Mouse (Mus musculus) liver, embryonic 14.5 days (tissue): ENCODE measurements at regions not wholly inside any gene's neighbourhood (a gene's known extent, or its start where the extent isn't known, plus 50 kb on each side); places are given as distances from the start of the nearest gene placed in this dataset.

Source experiments
- ATAC-seq: fragments of 200-750 bp; cut with Nextera tagmentation; 2 replicates; pipeline ENCODE4 v1.8.0; 2017; ENCODE audit warnings: moderate number of reproducible peaks, mild to moderate bottlenecking, moderate library complexity; ENCODE audit not compliant: insufficient read depth
- DNase-seq, 3 experiments: peaks; one replicate each; pipeline ENCODE4 v3.0.0-alpha.2; 2012 to 2013; ENCODE audit warnings: low read depth in 3 of 3, low spot score in 3 of 3
- H3K27ac ChIP-seq: fragments of 300-500 bp; sonication (generic); 2 replicates; pipeline ENCODE4 v1.5.1; 2014; ENCODE audit warnings: moderate library complexity, mild to moderate bottlenecking, control low read depth, inconsistent platforms
- H3K27me3 ChIP-seq: fragments of 300-500 bp; sonication (generic); 2 replicates; pipeline ENCODE4 v1.6.1; 2014; ENCODE audit warnings: mild to moderate bottlenecking, low read length, moderate library complexity; ENCODE audit not compliant: control insufficient read depth, insufficient read depth
- H3K36me3 ChIP-seq: fragments of 300-500 bp; sonication (generic); replicated peaks from 2 replicates; pipeline ENCODE4 v1.6.1; 2014; ENCODE audit warnings: low read depth; ENCODE audit not compliant: control insufficient read depth, insufficient read depth
- H3K4me1 ChIP-seq, 2 experiments: fragments of 200-500 bp in 1 of 2; fragments of 300-500 bp in 1 of 2; sonication (generic) in 1 of 2; replicated peaks; 2 replicates each; pipeline ENCODE4 v1.6.1; 2012 to 2014; ENCODE audit warnings: antibody characterized with exemption in 1 of 2, inconsistent platforms in 1 of 2, low read length in 1 of 2; ENCODE audit not compliant: control insufficient read depth in 2 of 2, insufficient read depth in 2 of 2
- H3K4me2 ChIP-seq: fragments of 300-500 bp; sonication (generic); 2 replicates; pipeline ENCODE4 v1.6.1; 2014; ENCODE audit warnings: low read depth, mild to moderate bottlenecking, control low read depth, moderate library complexity
- H3K4me3 ChIP-seq, 2 experiments: fragments of 200-500 bp in 1 of 2; fragments of 300-500 bp in 1 of 2; sonication (generic) in 1 of 2; 2 replicates each; pipeline ENCODE4 v1.5.1; 2012 to 2014; ENCODE audit warnings: low read depth in 2 of 2, low read length in 2 of 2, mild to moderate bottlenecking in 2 of 2, control low read depth in 1 of 2, inconsistent platforms in 1 of 2, moderate library complexity in 1 of 2; ENCODE audit not compliant: insufficient read depth in 1 of 2
- H3K9ac ChIP-seq: fragments of 300-500 bp; sonication (generic); replicated peaks from 2 replicates; pipeline ENCODE4 v1.6.1; 2014; ENCODE audit warnings: mild to moderate bottlenecking, control low read depth, moderate library complexity
- H3K9me3 ChIP-seq: fragments of 300-500 bp; sonication (generic); 2 replicates; pipeline ENCODE4 v1.6.1; 2016; ENCODE audit warnings: low read length, mixed read lengths; ENCODE audit not compliant: control insufficient read depth
- CTCF ChIP-seq: IDR thresholded peaks from 2 replicates; pipeline ENCODE4 v1.5.1; 2016; ENCODE audit warnings: antibody characterized with exemption, low read depth, control low read depth
- EP300 ChIP-seq: IDR thresholded peaks from 2 replicates; pipeline ENCODE4 v1.6.1; 2016; ENCODE audit warnings: antibody characterized with exemption, low read depth
- WGBS: fragments of 180-500 bp; shearing (Covaris S2); extraction: QIAGEN DNeasy Blood & Tissue Kit; methylation state at CpG from one replicate; pipeline ENCODE4 v1.1.7; 2014; ENCODE audit not compliant: insufficient replicate concordance; 5-methylcytosine and 5-hydroxymethylcytosine counted together

GRCm38 (mm10) chr6:139226127-139226526 lies 275.6 kb downstream of the Rergl start:
- H3K27ac ChIP-seq = no peak overlapping the region
- no peak for ATAC-seq
- no peak overlapping the region for H3K4me2 ChIP-seq
- no peak for TF ChIP-seq EP300
- TF ChIP-seq CTCF = no peak
- no peak overlapping the region for H3K4me3 ChIP-seq
- no peaks in the 10 kb centered on the region for H3K27me3 ChIP-seq
- no peak for DNase-seq
- no peaks in the 10 kb centered on the region for H3K4me1 ChIP-seq
- H3K36me3 ChIP-seq = no peaks in the 10 kb centered on the region
- H3K9me3 ChIP-seq = no peaks in the 10 kb centered on the region
- WGBS = 55% methylated on average over 1 of the region's 1 CpGs
- H3K9ac ChIP-seq = no peak overlapping the region

DNA sequence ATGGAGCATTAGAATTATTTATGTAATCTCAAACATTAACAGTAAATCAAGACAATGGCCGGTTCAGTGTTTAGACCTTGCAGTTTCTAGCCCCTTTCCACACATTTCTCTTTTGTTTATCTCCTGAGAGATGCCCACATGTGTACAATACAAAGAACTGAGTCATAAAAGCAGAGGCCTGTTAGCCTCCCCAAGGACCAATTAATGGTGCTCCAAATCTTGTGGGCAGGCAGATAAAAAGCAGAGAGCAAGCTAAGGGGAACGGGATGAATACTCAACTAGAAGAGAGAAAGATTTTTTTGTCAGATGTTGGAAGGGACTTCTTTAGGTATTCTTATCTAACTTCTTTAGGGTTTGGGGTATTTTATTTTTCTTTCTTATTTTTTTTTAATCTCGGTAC lies 287.3 kb downstream of the Rergl start:
- no peak overlapping the region for H3K4me2 ChIP-seq
- H3K9me3 ChIP-seq = no peaks in the 10 kb centered on the region
- no peaks in the 10 kb centered on the region for H3K36me3 ChIP-seq
- no peak overlapping the region for H3K4me3 ChIP-seq
- WGBS = 56% methylated on average over 3 of the region's 3 CpGs
- DNase-seq (no peak), ATAC-seq (no peak)
- no peaks in the 10 kb centered on the region for H3K27me3 ChIP-seq
- no peak overlapping the region for H3K9ac ChIP-seq
- no peak overlapping the region for H3K27ac ChIP-seq
- no peaks in the 10 kb centered on the region for H3K4me1 ChIP-seq
- TF ChIP-seq CTCF (no peak), EP300 (no peak)

- no peaks in the 10 kb centered on the region for H3K9me3 ChIP-seq
- no peaks in the 10 kb centered on the region for H3K36me3 ChIP-seq
- no peaks in the 10 kb centered on the region for H3K4me1 ChIP-seq
- no peak overlapping the region for H3K9ac ChIP-seq
- no peak overlapping the region for H3K4me3 ChIP-seq
- no peak overlapping the region for H3K27ac ChIP-seq
- DNase-seq = no peak
- no peaks in the 10 kb centered on the region for H3K27me3 ChIP-seq
- ATAC-seq = no peak
- no peak overlapping the region for H3K4me2 ChIP-seq
- no peak for TF ChIP-seq EP300
- no peak for TF ChIP-seq CTCF
- 67% methylated on average over 2 of the region's 2 CpGs for WGBS
These were observed 291.5 kb downstream of the Rergl start for GRCm38 (mm10) chr6:139210256-139210655.

- no peak overlapping the region for H3K4me3 ChIP-seq
- H3K27ac ChIP-seq = no peak overlapping the region
- ATAC-seq = no peak
- 72% methylated on average over 4 of the region's 4 CpGs for WGBS
- no peaks in the 10 kb centered on the region for H3K36me3 ChIP-seq
- no peaks in the 10 kb centered on the region for H3K27me3 ChIP-seq
- H3K4me1 ChIP-seq = no peaks in the 10 kb centered on the region
- TF ChIP-seq EP300 (no peak), CTCF (no peak)
- H3K9ac ChIP-seq = no peak overlapping the region
- no peak overlapping the region for H3K4me2 ChIP-seq
- no peaks in the 10 kb centered on the region for H3K9me3 ChIP-seq
- no peak for DNase-seq
These were observed 303.2 kb downstream of the Rergl start for GRCm38 (mm10) chr6:139198601-139199000.

DNA sequence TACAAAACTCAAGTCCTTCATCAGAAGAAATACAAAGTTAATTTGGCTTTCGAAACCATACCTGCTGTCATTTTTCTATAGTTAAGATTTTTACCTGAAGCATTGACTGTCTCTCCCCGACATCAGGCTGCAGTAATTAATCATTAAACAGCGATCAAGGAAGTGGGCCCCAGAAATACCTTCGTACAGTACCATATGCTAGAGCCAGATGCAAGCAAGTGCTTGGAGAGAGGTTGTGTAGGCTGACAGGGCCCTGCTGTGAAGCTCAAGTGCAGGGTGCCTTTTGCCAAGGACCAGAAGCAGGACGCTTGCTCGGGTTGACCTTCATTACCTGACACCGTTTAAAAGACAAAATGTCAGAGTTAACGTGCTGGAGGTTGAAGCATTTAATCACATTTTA lies 315.3 kb downstream of the Rergl start:
- 56% methylated on average over 8 of the region's 8 CpGs for WGBS

More for the DNA sequence above, 315.3 kb downstream of the Rergl start:
- no peak overlapping the region for H3K9ac ChIP-seq
- DNase-seq (no peak), ATAC-seq (no peak)
- no peak overlapping the region for H3K4me3 ChIP-seq
- TF ChIP-seq CTCF (no peak), EP300 (no peak)
- no peaks in the 10 kb centered on the region for H3K9me3 ChIP-seq
- H3K4me2 ChIP-seq = no peak overlapping the region
- H3K4me1 ChIP-seq = no peaks in the 10 kb centered on the region
- no peak overlapping the region for H3K27ac ChIP-seq
- no peaks in the 10 kb centered on the region for H3K36me3 ChIP-seq
- H3K27me3 ChIP-seq = no peaks in the 10 kb centered on the region
